Mouse (Mus musculus) embryo, embryonic 9.5 days (tissue): ENCODE results near the gene Wrnip1.

Source experiments
- DNase-seq: peaks from one replicate; pipeline ENCODE4 v3.0.0-alpha.2; 2017; ENCODE audit errors: extremely low spot score

The Wrnip1 gene

DNA sequence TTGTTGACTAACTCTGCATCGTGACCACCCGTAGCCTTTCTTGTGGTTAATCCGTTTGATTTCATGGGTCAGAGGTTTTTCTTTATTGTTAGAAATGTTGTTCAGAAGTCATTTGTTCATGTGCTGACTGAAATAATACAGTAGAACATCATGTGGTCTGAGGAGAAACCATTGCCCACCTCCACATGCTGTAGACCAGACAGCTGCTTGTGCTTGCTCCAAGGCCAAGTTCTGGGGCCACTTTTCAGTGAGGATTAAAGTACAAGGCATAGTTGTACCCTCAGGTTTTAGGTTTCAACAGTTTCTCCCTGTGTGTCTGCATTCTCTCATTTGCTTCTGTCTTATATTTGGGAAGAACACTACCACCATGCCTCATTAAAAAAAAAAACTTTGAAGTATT is 5.8 kb downstream of the Wrnip1 start:
- no peak for DNase-seq

DNA sequence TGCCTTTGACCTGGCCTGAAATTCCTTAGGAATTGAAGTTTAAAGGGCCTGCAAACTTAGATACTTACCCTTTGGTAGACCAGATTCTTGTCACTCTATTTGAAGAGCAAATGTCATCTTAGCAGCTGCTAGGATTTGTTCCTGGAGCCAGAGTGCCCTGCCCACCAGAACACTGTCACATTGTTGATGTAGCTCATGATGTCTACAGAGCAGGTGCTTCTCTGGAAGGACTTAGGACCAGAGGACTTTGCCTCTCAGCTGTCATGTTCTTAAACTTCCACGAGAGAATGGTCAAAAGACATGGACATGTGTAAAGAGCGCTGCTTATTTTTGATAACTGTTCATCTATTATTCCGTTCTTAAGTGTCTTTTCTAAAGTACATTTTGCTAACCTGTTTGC is 17.4 kb downstream of the Wrnip1 start:
- DNase-seq: no peak

DNA sequence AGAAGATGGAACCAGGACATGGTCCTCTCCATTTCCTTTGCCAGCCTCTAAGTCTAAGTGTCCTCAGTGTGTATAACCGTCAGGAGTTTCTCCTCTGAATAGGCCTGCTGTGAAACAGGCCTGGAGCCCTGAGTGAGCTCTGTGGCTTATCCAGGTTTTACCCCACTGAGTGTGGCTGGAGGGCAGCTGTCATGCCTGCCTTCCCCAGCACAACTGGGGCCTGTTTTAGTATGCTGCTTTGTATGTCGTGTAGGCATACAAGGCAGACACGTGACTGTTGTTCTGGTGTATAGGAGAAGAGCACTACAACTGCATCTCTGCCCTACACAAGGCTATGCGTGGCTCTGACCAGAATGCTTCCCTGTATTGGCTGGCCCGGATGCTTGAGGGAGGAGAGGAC is 18.1 kb downstream of the Wrnip1 start:
- DNase-seq: no peak

- DNase-seq: no peak
These were observed 19.8 kb downstream of the Wrnip1 start for GRCm38 (mm10) chr13:32821671-32822070.

GRCm38 (mm10) chr13:32823126-32823525 is 21.3 kb downstream of the Wrnip1 start:
- no peak for DNase-seq

- DNase-seq: no peak
These were observed 22.8 kb downstream of the Wrnip1 start for GRCm38 (mm10) chr13:32824377-32825330.

- DNase-seq: no peak
These were observed 23.7 kb downstream of the Wrnip1 start for GRCm38 (mm10) chr13:32825546-32825945.

DNA sequence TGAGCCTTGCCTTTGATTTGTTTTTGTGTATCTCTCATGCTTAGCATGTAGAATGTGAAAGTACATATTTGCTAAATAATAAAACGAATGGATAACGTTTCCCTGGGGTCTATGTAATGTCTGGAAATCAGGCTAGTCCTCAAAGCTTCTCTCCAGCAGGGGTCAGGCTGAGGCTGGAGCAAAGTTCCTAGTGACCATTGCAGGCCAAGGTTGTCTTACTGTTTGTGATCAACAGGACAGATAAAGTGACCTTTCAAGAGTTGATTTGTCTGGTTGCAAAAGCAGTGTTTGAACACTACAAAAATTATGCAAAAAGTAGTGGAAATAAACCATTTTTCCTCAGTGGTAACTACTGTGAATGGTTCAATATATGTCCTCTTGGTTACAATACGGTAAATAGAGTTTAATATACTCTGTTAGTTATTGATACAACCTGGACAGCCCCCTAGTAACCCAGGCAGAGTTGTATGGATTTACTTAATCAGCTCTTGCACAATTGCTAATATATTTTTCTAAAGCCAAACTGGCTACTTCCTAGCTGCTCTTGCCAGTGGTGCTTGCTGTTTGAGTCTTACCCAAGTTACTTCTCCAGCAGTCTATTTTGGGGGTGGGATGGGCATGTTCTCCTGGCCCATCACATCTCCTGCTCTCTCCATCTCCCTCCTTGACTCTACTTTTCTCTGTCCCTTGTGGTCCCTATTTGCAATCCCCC is 25.4 kb downstream of the Wrnip1 start:
- DNase-seq: no peak

GRCm38 (mm10) chr13:32827951-32828350 is 26.1 kb downstream of the Wrnip1 start:
- DNase-seq: peak; percentile 17

DNA sequence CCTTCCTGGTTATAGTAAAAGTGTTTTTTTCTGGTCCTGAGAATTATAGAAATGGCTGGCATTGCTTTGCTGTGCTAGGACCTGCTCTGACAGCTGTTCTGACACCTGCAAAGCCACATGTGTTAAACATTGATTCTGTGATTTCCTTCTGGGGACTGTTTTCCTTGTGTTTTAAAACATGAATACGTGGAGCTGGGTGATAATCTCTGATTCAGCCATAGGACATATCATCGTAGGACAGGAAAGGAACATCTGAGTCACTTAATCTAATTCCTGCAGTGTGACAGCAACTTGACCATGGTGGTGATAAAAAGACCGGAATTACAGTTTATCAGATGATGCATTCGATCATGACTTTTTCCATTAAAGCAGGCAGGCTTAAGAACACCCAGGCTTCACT is 27.0 kb downstream of the Wrnip1 start:
- no peak for DNase-seq

GRCm38 (mm10) chr13:32831505-32832273 is 29.9 kb downstream of the Wrnip1 start:
- DNase-seq: no peak

DNA sequence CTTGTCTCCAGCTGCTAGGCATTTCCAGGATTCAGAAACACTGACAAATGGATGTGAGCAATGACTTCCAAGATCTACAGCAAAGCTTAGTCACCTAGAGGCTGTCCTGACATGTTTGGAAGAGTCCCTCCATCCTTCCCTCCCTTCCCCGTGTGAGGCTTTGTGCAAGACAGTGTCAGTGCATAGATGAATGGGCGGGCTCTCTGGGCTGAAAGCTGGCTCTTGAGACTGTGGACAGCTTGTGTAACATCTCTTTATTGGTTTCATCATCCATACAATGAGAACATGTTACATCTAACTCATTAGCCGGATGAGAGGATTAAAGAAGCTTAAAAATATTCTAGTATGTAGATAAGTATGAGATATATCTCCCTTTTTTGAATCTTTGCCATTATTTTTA is 30.9 kb downstream of the Wrnip1 start:
- no peak for DNase-seq

DNA sequence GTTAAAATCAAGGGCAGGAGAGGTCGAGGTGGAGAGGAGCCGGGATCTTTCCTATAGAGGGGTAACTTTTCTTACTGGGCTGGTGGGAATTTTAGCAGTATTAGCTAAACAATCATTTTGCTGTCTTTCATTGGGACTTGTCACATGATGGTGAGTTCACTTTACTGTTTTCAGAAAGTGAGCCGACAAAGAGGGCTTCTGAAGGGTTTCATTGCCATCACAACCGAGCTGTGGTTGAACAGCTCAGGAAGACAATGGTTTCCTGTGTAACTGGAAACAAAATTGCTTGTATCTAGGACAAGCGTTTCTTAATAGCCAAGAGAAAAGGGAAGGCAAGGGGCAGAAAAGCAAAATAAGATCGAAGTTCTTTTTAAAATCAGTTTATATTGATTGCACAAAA is 31.4 kb downstream of the Wrnip1 start:
- DNase-seq: no peak

DNA sequence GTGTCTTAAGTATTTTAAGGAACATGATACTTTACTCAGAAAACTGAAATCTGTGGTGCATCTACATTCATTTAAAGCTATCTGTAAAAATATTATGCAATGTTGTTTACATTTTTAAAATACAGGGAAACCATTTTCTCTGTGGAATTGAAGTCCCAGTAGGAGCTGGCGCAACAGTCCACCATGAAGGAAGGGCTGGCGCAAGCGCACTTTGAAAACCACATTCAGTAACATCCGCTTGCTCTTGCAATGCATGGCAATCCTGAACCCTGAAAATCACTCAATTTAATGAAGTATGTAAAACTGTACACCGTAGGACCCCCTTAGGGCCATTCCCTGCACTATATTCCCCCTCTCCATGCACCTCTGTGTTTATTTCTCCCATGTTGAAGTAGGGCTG is 32.7 kb downstream of the Wrnip1 start:
- DNase-seq: no peak

GRCm38 (mm10) chr13:32839314-32839713 is 37.5 kb downstream of the Wrnip1 start:
- no peak for DNase-seq

- no peak for DNase-seq
These were observed 39.5 kb downstream of the Wrnip1 start for GRCm38 (mm10) chr13:32841349-32841748.

DNA sequence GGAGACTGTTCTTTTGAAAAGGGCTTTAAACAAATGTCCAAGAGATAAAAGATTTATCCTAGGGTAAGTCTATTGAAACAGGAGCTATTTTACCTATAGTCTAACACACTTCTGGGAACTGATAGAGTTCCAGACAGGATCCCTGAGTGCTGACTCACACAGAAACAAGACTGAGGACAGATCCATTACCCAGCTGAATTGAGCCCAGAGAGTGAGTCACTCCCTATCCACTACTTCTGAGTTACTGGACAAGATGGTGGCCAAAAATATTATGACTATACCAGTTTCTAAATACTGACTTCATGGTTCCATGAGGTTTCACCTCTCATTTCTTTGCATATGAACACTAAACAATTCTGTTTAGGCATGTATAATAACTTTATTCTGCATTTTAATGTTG is 44.4 kb downstream of the Wrnip1 start:
- DNase-seq: no peak

DNA sequence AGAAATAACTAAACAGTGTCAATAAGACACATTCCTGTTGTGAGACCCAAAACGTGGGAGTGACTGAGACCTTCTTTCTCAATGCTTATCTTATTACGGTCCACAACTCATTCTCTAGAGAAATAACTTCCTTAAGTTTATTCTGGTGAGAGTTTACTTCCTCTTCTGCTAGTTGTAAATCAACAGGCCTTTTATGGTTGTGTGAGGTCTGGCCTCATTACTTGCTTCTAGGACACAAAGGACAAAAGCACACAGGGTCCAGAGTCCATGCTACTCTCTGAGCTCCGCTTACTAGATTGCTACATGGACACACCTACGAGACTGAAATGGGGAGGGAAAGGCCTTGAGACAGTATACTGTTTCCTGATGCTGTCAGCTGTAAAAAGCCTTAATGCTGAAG is 47.3 kb downstream of the Wrnip1 start:
- DNase-seq: no peak

DNA sequence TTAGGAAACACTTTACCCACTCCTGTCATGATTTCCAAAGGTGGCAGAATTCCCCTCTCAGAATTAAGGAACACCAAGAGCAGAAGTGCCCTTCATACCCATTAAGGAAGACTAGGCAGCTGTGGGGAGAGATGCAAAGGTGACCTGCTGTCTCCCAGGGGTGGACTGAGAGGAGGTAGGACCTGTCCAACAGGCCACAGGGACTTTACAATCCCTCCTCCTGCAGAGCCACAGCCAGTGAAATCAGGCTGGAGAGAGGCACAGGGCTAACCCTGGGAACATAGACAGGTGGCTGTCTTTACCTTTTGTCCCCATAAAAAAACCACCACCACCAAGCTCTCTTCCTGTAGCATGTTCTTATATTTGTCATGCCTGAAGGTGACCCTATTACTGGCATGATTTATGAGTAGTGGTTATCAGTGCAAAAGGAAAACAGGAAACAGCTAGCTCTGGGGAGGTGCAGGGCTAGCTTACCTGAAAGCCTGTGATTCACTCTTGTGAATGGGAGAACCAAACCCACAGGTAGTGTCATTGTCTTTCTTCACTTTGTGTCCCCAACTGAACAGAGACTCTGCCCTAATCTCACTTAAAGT is 47.8 kb downstream of the Wrnip1 start:
- DNase-seq: no peak

GRCm38 (mm10) chr13:32850156-32850555 is 48.3 kb downstream of the Wrnip1 start:
- DNase-seq: no peak

DNA sequence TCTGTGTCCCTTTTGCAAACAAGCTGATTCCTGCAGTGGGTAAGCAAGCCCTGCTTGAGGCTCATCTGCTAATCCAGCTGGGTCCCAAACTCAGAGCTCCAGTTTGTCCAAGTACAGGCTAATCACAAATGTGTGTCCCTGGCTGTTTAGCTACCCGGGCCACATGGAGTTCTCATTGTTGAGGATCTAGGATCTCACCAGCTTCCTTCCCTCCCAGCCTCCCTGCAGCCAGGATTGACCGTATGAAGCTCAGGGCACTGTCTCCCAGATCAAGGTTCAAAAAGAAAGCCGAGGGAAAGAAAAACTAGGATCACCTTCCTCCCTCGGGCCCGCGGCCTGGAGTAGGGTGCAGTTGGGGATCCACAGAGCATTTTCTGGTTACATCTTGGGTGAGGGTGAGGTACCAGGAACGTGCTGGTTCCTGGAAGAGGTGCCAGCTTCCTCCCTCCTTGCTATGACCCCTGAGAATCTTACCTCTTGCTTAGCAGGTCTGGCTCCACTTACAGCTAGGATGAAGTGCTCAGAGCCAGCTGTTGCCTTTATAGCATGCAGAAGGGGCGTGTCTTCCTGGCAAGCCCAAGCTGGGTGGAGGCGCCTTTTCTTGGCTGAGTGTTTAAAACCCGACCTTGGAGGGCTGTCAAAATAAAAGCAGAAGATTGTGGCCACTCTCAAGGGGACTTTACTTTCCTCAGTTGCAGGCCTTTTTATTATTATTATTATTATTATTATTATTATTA is 49.0 kb downstream of the Wrnip1 start, which contains the start of gene Serpinb1a:
TSS of gene Serpinb1a (minus strand) at position 518 of the 737 bp plus-strand sequence.
- no peak for DNase-seq
